Mouse (Mus musculus): ENCODE results near the gene Gm28778. TPM values are rescaled to one million over a fixed set of nuclear protein-coding genes. Genes with fewer than 3 reads are reported as not detected.
"Not testable (repeated sequence)": the region's sequence is repeated elsewhere in the genome, so short reads cannot be mapped to it uniquely, and the experiment has no call there.

The Gm28778 gene
- 1 to 10 TPM in 1 of 2 experiments, not detected in 1; 1.1 TPM for total RNA-seq (2021)
- long read RNA-seq, experiment 1, partial matches to known transcripts = 0 of 1 reads
- long read RNA-seq, experiment 1, other reads (novel, unspliced or antisense) = 1 of 1 reads
- long read RNA-seq, experiment 2 = 0 reads

DNA sequence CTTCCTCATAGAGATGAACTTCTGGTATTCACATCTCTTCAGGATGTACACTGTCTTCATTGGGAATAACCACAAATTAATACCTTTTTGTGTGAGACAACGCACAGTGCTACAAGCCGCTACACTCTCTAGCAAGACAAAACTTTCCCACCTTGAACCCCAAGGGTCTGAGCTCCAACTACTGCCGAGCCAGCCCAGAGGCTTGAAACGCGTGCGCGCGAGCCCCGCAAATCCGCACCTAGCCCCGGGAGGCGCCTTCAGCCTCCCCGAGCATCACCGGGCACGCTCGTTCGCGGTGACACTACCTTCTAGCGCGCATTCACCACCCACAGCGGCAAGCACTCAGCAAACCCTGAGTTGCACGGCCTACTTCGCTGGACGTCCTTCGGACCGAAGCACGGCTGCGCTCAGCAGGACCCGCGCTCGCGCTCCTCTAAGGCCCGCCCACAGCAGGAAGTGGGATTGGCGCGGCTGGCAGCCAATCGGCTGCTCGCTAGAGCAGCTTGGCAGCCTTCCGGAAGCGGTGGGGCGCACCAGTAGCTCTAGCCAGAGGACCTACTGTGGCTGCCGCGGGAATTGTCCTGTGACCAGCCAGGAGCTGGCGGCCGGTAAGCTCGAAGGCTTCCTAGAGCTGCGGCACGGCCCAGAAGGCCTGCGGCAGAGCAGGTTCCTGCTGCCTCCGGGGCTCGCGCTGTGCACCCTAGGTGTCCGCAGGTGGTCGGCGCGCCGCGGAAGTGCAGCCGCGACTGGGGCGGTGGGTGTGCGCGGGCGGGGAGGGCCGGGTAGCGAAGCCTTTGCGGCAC, at the start of gene Gm28778, which contains the start of the genes Pms1 and Ormdl1:
Gene Gm28778, plus strand, starts transcription at position 531 of the 803 bp plus-strand sequence.
Gene Pms1, minus strand, starts transcription at position 438 of the 803 bp plus-strand sequence.
Gene Ormdl1, plus strand, starts transcription at position 515 of the 803 bp plus-strand sequence.
- peak; percentile 92 to 95 for DNase-seq (ENCODE audit: low spot score in 2 of 2)
- intact Hi-C loops (cut with DNase I) = loop anchor here (5.0 kb wide), 1 partner anchor 56 kb away; the partner anchor contains the start of genes Asdurf, Asnsd1 and Gm28551

DNA sequence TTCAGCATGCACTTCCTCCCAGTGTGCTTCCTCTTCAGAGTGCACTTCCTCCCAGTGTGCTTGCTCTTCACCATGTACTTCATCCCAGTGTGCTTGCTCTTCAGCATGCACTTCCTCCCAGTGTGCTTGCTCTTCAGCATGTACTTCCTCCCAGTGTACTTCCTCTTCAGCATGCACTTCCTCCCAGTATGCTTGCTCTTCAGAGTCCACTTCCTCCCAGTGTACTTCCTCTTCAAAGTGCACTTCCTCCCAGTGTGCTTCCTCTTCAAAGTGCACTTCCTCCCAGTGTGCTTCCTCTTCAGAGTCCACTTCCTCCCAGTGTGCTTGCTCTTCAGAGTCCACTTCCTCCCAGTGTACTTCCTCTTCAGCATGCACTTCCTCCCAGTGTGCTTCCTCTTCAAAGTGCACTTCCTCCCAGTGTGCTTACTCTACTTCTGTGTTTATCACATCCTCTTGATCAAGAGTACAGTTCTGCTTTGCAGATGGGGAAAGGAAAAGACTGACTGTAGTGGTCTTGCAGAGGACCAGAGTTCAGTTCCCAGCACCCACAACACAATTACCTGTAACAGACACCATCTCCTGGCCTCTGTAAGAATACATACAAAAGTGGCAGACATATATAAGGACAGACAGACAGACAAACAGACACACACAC, 31.8 kb upstream of the Gm28778 start:
- DNase-seq (ENCODE audit: low spot score in 2 of 2); intact Hi-C loops (cut with DNase I): not testable (repeated sequence)

DNA sequence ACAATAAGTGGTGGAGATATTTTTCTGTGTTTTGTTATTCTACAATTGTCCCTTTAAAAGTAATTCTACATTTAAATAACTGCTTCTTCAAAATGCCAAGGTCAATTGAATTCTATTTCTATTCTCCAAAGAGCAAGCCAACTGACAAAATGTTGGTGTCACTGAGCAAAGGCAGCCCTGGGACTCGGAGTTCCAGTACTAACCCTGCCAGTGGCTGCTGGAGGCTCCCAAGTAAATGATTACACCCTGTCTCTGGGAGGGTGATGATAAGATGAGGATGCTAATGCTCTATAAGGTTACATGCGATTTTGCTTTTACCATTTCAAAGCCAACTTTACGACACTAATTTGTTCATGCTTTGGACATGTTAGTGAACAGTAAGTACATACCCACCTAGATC, 27.0 kb upstream of the Gm28778 start:
- DNase-seq (ENCODE audit: low spot score in 2 of 2) = no peak
- intact Hi-C loops (cut with DNase I) = loop anchor here (10.0 kb wide), 1 partner anchor 315 kb away; no protein-coding TSS in a partner anchor

DNA sequence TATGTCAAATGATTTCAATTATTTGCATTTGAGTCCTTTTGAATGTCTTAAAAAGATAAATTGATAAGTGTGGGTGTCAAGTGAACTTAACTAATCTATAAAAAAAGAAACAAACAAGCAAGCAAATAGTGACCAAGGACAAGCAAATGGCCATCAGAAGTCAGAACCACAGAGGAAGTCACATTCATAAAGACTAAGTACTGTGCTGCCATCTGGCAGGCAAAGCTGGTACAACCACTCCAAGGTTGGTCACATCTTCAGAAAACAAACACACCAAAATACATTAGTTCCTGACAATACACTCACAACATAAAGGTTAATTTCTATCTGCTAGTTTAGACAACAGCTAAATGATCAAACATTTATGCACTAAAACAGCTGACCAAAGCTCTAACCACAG, 24.3 kb upstream of the Gm28778 start:
- intact Hi-C loops (cut with DNase I) = loop anchor here (2.0 to 10.0 kb wide), 2 partner anchors 220 to 318 kb away; no protein-coding TSS in a partner anchor
- peak; percentile 54 to 62 for DNase-seq (ENCODE audit: low spot score in 2 of 2)

DNA sequence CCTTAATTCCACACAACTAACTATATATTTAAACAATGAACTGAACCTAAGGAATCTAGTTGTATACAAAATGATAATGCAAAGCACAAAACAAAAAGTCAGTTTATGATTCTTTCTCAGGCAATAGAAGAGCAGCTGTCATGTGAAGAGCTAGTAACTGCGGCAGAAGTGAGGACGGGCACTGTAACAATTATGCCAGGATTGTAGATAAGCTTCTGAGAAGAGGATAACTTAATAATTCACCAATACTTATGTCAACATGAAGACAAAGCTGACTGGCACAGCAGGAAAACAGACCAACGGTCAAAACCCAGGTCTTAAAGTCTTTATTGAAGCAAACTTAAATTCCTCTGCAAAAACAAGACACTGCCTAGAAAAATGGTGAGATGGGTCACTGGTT, 5.7 kb upstream of the Gm28778 start:
- no peak for DNase-seq (ENCODE audit: low spot score in 2 of 2)
- intact Hi-C loops (cut with DNase I) = no loop called here

DNA sequence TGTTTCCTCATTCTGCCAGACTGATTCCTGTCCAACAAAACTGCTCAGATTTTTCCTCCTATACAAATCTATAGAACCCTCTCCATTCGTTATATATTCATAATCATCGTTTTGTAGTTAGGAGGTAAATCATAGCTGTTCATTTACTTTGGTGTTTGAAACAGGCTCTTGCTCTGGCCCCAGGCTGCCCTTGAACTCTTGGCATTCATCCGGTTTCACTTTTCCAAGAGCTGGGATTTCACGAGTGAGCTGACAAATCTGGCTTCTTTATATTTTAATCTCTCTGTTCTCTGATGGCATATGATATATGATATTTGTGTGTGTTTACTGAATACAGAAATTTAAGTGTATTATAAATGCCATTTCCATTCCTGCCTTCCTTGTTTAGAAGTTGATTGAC, 3.6 kb downstream of the Gm28778 start:
- intact Hi-C loops (cut with DNase I) = no loop called here
- no peak for DNase-seq (ENCODE audit: low spot score in 2 of 2)

DNA sequence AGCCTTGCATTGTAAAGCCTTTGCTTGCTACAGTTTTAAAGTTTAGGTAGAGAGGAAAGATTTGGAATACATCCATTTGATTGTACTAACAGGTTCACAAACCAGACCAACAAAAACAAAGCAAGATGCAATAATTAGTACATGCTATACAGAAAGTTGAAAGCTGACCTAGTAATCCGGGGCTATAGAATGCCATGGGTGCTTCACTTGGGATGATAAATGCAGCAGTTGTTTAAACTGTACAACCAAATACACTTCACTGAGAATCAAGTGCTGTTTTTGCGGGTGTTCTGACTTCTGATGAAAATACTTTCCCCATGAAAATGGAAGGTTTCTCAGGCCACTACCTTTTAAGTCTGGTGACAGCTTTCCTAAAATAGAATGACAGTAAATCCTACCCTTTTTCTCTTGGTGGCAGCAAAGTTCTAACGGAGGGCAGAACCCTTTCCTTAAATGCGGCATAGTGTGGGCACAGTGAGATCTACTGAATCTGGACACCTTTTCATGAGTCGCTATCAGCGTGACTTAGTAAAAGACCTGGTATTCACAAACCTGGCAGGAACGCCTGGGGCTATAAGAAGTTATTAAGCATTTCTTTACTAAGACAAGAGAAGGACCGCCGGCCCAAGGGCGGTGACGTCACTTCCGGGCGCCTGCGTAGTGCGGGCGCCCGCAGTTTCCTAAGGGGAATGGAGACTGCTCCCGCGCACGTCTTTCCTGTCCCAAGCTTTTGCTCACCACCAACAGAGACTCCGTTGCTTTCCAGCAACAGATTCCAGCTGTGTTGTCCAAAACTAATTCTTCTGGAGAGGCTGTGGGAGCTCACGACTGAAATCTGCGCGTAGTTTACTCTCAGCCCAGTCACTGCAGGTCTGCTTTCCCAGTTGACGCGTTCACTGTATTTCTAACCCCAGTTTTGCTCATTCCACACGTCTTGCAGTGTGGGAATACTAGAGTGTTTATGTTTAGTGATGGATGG, 16.4 kb downstream of the Gm28778 start, which contains the start of gene Osgepl1:
Gene Osgepl1, plus strand, starts transcription at position 636 of the 979 bp plus-strand sequence.
- intact Hi-C loops (cut with DNase I) = loop anchor here (5.0 kb wide), 1 partner anchor 39 kb away; the partner anchor contains the start of genes Asdurf, Asnsd1 and Gm28551
- DNase-seq (ENCODE audit: low spot score in 2 of 2) = peak; percentile 78 to 86

DNA sequence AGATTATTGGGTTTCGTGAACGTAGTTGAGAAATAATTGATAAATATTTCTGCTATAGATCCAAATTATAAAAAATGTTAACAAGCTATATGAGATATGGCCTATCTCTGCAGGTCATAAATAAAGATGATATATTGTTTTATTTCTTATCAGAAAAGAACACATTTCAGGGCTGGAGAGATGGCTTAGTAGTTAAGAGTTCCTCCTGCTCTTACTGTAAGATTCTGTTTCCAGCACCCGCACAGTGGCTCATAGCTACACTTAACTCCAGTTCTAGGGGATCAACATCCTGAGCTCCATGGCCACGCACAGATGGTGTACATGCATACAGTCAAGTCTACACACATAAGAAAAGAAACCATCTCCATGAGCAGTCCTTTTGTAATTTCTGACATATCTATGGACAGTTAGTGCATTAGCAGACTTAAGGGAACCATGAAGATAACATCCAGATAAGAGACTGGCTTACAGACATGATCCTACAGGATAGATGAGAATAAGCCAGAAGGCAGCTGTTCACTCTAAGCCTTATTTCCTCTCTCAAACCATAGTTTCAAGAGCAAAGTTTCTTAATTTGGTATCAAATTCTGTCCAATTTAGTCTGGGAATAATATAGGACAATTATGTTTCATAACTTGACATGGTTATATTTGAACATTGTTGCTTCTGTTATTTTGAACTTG, 24.9 kb downstream of the Gm28778 start:
- intact Hi-C loops (cut with DNase I) = no loop called here

DNA sequence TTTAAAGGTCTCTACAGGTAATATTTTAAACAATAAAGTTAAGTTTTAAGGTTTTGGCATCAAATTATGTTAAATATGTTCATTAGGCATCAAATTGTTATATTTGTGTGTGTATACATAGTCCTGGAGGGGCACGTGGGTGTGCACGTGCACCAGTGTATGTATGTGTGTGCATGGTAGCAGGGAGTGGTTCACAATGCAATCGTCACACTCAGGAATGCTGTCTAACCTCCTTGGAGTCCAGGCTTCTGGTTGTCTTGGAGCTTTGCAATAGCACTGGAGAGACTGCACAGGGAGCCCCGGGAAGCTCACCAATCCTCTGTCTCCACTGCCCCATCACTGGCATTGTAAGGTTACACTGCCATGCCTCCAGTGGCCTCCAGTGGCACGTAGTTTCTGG, 26.3 kb downstream of the Gm28778 start:
- DNase-seq (ENCODE audit: low spot score in 2 of 2) = no peak
- intact Hi-C loops (cut with DNase I) = no loop called here

More for the DNA sequence above, 24.9 kb downstream of the Gm28778 start:
- DNase-seq (ENCODE audit: low spot score in 2 of 2) = no peak

DNA sequence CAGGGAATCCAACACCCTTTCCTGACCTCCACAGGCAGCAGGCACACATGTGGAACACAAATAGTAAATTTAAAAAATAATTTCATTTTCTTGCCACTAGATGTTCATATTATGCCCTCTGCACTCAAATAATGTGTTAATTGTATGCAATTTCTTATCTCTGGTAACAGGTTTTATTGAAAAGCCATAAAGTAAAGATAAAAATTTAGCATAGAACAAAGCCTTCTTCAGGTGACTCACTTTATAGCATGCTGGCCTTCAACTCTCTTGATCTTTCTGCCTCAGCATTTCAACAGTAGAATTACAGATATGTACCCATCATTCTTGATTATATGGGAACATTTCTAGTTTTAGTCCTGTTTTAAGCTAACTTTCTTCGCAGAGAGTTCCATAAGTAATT, 27.4 kb downstream of the Gm28778 start:
- no peak for DNase-seq (ENCODE audit: low spot score in 2 of 2)
- intact Hi-C loops (cut with DNase I) = no loop called here

DNA sequence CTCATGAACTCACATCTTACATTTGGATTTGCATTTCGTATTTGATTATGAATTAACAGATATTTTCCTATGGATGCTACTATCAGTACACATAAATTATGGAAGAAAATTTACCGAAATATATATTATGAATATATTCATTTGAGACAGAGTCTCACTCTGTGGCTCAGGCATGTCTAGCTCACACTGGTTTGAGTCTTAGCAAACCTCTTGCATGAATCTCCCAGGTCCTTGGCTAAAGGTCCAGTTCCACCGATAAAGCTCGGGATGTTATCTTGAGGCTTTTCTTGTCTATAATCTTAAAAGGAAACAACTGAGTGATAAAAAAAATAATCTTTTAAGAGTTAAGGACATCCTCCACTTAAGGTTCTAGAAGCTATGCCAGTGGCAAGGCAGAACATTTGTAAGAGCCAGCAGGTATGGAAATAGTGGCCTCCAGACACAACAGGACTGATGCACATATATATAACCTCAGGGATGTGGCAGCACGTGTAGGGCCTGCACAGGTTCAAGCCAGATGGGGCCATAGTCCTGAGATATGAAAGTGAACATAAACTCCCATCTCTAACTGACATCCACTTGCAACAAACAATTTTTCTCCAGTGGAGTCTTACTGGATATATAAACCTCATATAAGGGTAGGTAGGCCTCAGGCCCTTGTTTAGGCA, 28.1 kb downstream of the Gm28778 start:
- intact Hi-C loops (cut with DNase I) = no loop called here
- DNase-seq (ENCODE audit: low spot score in 2 of 2) = no peak

DNA sequence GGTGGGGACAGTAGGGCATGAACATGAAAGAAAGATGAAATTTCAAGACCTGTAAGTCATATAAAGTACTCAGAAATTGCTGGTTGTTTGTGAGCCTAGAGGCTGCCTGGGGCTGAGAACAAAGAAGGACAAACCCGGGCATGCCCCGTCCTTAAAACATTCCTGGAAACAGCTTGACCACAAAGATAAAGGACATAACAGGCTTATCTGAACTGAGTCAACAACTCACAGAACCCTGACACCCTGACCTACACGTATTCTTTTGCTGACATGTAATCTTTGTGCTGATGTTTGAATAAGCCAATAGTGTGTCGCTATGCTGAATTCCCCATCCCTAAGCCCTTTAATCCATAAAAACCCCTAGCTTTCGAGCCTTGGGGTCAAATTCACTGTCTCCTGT, 36.6 kb downstream of the Gm28778 start:
- intact Hi-C loops (cut with DNase I); DNase-seq (ENCODE audit: low spot score in 2 of 2): not testable (repeated sequence)

DNA sequence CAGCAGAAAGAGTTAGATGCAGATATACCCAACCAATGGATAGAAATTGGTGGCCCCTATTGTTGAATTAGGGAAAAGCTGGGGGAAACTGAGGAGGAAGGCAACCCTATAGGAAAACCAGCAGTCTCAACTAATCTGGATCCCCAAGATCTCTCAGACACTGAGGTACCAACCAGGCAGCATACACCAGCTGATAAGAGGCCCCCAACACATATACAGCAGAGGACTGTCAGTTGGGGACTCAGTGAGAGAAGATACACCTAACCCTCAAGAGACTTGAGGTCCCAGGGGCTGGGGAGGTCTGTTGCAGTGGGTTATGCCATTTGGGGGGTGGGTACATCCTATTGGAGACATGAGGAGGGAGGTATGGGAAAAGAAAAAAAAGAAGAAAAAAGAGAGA, 38.6 kb downstream of the Gm28778 start:
- intact Hi-C loops (cut with DNase I) = no loop called here
- no peak for DNase-seq (ENCODE audit: low spot score in 2 of 2)

DNA sequence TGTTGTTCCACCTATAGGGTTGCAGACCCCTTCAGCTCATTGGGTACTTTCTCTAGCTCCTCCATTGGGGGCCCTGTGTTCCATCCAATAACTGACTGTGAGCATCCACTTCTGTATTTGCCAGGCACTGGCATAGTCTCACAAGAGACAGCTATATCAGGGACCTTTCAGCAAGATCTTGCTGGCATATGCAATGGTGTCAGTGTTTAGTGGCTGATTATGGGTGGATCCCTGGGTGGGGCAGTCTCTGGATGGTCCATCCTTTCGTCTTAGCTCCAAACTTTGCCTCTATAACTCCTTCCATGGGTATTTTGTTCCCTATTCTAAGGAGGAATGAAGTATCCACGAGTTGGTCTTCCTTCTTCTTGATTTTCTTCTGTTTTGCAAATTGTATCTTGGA, 40.5 kb downstream of the Gm28778 start:
- DNase-seq (ENCODE audit: low spot score in 2 of 2); intact Hi-C loops (cut with DNase I): not testable (repeated sequence)

DNA sequence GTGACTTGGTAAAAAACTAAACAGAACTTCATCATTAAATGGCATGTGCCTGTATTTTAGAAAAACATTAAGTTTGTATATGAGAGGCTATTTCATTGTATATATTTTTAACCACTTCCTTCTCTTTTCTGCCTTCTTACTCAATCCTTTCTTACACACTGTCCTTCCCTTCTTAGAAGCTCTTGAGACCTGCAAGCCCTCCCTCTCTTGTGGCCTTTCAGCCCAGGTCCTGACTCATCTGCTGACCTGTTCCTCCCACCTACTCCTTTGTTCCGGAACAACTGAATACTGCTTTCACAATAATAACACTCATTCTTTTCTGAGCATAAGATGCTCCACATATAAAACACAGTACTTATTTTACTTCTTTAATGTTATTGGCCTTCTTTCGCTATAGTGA, 44.2 kb downstream of the Gm28778 start:
- intact Hi-C loops (cut with DNase I) = no loop called here
- DNase-seq (ENCODE audit: low spot score in 2 of 2) = no peak

DNA sequence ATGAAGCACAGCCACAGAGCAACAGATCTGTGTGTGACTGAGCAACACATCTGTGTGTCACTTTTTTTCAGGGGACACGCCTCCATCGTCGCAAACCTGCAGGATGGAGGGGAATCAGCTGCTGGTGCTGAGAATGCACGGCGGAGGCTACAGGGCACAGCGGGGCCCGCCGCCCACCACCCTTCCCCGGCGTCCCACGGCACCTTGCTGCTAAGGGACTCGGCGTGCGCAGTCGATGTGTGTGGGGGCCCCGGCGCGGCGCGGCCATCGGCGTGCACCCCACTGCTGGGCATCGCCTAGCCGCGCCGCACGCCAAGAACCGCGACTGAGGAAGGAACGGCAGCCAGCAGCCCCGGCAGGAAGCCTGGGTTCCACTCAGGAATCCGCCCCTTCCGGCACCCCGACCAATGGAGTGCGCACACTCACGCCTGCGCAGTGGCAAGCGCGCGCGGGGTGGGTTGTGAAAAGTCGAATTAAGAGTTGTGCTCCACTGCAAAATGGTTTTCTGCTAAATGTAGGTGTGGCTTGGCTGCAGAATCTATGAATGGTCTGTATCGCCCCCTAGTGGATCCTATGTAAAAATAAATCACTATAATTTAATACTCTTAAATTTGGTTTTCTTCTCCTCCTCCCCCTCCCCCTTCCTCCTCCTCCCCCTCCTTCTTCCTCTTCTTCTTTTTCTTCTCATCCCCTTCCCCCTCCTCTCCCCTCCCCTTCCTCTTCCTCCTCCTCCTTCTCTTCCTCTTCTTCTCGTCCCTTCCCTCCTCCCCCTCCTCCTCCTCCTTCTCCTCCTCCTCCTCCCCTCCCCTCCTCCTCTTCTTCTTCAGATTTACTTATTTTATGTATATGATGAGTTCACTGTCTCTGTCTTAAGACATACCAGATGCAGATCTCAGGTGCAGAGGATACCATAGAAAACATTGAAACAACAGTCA, 55.7 kb downstream of the Gm28778 start, which contains the start of the genes Asdurf, Gm28551 and Asnsd1:
Gene Asdurf, minus strand, starts transcription at position 293 of the 935 bp plus-strand sequence.
Gene Gm28551, minus strand, starts transcription at position 341 of the 935 bp plus-strand sequence.
Gene Asnsd1, minus strand, starts transcription at position 426 of the 935 bp plus-strand sequence.
- intact Hi-C loops (cut with DNase I) = loop anchor here (5.0 kb wide), 3 partner anchors 40 to 300 kb away; partner anchors contain the start of genes Gm28778, Ormdl1, Osgepl1 and Pms1
- DNase-seq (ENCODE audit: low spot score in 2 of 2) = peak; percentile 97 to 98
